Mouse (Mus musculus): ENCODE data around the gene Btd. TPM values are rescaled to one million over a fixed set of nuclear protein-coding genes. Genes with fewer than 3 reads are reported as not detected.
A peak's percentile ranks its signal among the peaks of the same experiment; 100 is the strongest.

Gene Btd
- polyA plus RNA-seq, 1 experiment from 2014 or later = 33.5 TPM

DNA sequence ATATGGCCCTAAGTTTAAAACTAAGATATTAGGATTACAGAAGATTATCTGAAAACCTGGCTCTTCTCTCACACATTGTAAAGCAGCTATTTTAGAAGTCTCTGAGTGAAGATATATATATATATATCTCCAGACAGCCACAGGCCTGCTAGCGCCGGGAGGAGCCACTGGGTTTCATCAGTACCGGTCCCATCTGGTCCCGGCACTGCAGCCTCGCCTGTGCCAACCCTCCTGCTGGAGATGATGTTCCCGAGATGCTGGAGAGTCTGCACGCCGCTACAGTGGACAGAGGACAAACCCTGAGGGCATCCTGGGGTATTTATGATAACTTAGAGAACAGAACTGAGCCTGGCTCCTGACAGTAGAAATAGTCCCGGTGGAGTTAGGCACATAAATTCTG, 23.6 kb upstream of the Btd start:
- no peak overlapping the region for H3K9ac ChIP-seq

DNA sequence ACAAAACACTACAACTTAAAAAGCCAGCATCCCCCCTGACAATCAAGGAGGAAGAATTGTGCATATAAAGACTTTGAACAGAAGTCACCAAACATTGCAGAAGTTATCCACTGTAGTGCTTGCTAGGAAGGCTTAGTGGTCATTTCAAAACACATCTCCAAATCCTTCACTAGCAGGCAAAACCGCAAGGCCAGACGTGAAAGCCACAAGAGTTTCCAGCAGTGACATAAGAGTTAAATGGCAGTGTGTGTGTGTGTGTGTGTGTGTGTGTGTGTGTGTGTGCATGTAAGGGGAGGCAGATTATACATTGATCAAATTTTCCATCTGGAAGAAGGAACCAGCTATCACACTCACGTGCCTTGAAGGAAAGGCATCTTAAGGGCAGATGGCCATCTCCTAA, 22.8 kb upstream of the Btd start:
- Histone ChIP-seq H3K4me2 (no peak overlapping the region), H3K36me3 (0 out of 2 replicates have a peak, but pooled peaks cover 5% of the 10 kb centered on the region), H3K9me3 (no peaks in the 10 kb centered on the region), H3K27ac (no peak overlapping the region), H3K27me3 (no peaks in the 10 kb centered on the region), H3K4me1 (no peaks in the 10 kb centered on the region), H3K9ac (no peak overlapping the region), H3K4me3 (no peak overlapping the region)
- 84% methylated on average over 3 of the region's 3 CpGs for WGBS
- ATAC-seq (ENCODE audit: insufficient number of reproducible peaks, insufficient read depth, low FRiP score, low TSS enrichment, low read depth) = no peak

More for the DNA sequence above, 23.6 kb upstream of the Btd start:
- Histone ChIP-seq H3K36me3 (peaks cover 10% of the 10 kb centered on the region; the same call in 1 of the 2 replicates), H3K9me3 (no peaks in the 10 kb centered on the region), H3K27ac (no peak overlapping the region), H3K27me3 (no peaks in the 10 kb centered on the region), H3K4me1 (no peaks in the 10 kb centered on the region), H3K4me3 (no peak overlapping the region), H3K4me2 (no peak overlapping the region)
- WGBS = 88% methylated on average over 9 of the region's 9 CpGs
- ATAC-seq (ENCODE audit: insufficient number of reproducible peaks, insufficient read depth, low FRiP score, low TSS enrichment, low read depth) = no peak

DNA sequence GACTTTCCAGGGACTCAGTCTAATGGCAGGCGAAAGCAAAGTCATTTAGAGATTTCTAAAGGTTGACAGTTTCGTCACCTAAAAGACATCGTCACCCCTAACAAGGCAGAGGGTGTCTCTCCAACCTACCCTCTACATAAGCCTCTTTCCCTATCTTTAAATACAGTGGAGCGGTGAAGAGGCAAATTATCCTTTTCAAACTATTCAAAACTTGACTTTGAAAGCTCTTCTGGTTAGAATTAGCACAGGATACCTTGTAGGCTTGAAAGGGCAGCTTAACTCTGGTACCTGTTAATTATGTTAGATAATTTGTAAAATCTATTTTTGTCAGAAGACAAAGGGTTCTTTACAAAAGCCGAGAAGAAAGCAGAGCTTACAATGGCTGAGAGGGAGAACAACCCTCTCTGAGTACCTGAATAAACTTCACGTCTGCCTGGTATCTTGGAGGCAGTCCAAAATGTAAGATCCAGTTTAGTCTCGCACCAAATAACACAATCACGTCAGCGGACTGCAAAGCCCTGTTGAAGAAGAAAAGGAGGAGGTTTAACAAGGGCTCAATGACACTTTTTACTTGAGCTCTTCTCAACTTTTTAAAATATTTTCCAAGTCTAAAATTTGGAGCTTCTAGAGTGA, 20.1 kb upstream of the Btd start:
- WGBS = 65% methylated on average over 9 of the region's 9 CpGs
- Histone ChIP-seq H3K4me2 (no peak overlapping the region), H3K9me3 (no peaks in the 10 kb centered on the region), H3K4me1 (no peaks in the 10 kb centered on the region), H3K36me3 (0 out of 2 replicates have a peak, but pooled peaks cover 5% of the 10 kb centered on the region), H3K27ac (no peak overlapping the region), H3K4me3 (no peak overlapping the region), H3K9ac (no peak overlapping the region), H3K27me3 (no peaks in the 10 kb centered on the region)
- ATAC-seq (ENCODE audit: insufficient number of reproducible peaks, insufficient read depth, low FRiP score, low TSS enrichment, low read depth) = no peak

DNA sequence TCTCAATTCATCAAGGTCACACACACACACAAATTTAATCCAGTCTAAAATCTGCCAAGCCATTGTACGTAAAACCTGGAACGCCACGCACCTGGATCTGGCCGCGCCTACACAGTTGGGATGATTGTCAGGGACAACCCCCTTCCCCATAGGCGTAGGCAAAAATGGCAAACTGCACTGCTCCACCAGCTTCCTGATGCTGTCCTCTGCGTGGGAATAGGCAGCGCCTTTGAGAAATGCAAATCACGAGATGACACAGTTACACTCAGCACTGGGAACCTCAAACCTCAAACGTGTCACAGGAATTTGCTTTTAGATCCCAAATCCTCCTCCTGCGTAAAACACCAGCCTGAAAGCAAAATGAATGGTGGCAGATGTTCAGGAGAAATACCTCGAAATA, 18.1 kb upstream of the Btd start:
- H3K27ac ChIP-seq = no peak overlapping the region
- 83% methylated on average over 12 of the region's 12 CpGs for WGBS
- no peaks in the 10 kb centered on the region for H3K9me3 ChIP-seq
- no peak overlapping the region for H3K4me2 ChIP-seq
- no peak overlapping the region for H3K4me3 ChIP-seq
- no peak for ATAC-seq (ENCODE audit: insufficient number of reproducible peaks, insufficient read depth, low FRiP score, low TSS enrichment, low read depth)
- 0 out of 2 replicates have a peak, but pooled peaks cover 5% of the 10 kb centered on the region for H3K36me3 ChIP-seq
- H3K4me1 ChIP-seq = no peaks in the 10 kb centered on the region
- H3K27me3 ChIP-seq = no peaks in the 10 kb centered on the region
- H3K9ac ChIP-seq = no peak overlapping the region

DNA sequence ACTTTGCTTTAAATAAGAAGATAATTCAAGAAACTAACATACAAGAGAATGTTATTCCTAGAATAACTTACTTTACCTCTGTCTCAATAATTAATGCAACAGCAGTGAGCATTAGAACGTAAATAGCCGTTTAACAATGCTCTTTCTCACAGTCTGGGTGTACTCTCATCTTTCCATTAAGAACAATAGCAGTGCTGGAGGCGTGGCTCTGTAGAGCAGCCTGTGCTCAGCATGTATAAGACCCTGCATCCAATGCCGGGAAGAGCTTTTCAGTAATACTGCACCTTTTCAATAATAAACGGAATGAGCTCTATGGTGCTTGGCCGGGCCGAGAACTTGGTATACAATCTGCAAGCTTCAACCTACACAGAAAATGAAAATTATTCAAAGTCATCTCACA, 10.2 kb upstream of the Btd start:
- Histone ChIP-seq H3K9me3 (no peaks in the 10 kb centered on the region), H3K27me3 (no peaks in the 10 kb centered on the region), H3K4me2 (no peak overlapping the region), H3K27ac (no peak overlapping the region), H3K4me1 (no peaks in the 10 kb centered on the region), H3K9ac (no peak overlapping the region), H3K4me3 (no peak overlapping the region), H3K36me3 (no peaks in the 10 kb centered on the region)
- ATAC-seq (ENCODE audit: insufficient number of reproducible peaks, insufficient read depth, low FRiP score, low TSS enrichment, low read depth) = no peak
- WGBS = 68% methylated on average over 7 of the region's 7 CpGs

DNA sequence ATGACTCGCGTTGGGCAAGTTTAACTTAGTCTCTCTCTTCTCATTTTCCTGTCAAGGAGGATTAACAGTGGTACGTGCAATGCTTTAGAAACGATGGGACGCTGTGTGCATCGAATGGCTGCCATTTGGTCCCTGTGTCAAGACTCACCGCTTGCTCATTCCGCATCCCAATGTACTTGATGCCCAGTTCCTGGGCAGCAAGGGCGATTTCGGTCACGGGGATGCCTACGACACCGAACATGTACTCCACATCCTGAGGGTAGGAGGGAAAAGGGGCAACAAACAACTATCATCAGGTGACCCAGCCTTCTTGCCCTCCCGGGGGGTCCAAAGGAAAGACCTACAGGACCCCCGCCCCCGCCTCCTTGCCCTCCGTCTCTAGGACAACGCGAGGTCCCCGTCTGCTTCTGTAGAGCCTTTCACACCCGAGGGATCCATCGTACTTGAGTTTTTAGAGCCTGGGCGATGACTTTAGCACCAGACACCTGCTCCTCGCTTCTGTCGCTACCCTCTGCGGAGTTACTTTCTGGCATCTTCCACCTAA, 410 bp upstream of the Btd start, which contains the start of gene Gm49387:
Gene Gm49387, minus strand, starts transcription at position 533 of the 544 bp plus-strand sequence.
- Histone ChIP-seq H3K27me3 (no peaks in the 10 kb centered on the region), H3K36me3 (no peaks in the 10 kb centered on the region), H3K9ac (peak within 1 kb of the TSS; percentile 79), H3K4me3 (peak within 1 kb of the TSS; percentile 66), H3K9me3 (no peaks in the 10 kb centered on the region), H3K4me1 (peaks cover 15% of the 10 kb centered on the region), H3K27ac (peak within 1 kb of the TSS; percentile 93), H3K4me2 (peak within 1 kb of the TSS; percentile 92)
- 4% methylated on average over 26 of the region's 26 CpGs for WGBS
- peak; percentile 15; the same call in 1 of the 2 replicates for ATAC-seq (ENCODE audit: insufficient number of reproducible peaks, insufficient read depth, low FRiP score, low TSS enrichment, low read depth)

DNA sequence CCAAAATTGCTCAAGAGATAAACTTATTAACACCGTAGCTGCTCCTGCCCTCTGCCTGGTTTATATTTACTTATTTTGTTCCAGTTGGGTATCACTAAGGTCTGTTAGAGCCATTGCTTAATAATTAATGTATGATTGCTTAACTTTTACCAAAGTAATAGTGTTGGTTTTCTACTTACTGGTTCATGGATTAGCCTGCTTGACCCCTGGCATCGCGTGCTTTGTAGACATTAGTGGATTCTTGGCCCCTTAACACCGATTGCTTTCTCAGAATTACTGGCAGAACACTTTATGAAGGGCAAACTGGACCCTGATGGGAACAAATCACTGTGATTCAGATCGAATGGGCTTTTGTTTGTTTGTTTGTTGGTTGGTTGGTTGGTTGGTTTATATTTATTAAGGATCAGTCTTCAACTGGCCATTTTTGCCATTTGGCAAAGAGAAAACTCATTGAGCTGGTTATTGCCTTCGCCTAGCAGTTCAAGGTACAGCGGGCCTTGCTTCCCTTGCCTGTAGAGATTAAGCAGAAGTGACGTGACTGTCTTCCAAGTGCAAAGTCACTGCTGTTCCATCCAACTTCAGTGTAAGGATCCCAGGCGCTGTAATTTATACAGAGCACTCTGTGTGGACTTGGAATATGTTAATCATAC, 803 bp downstream of the Btd start:
- 68% methylated on average over 9 of the region's 9 CpGs for whole genome bisulfite sequencing
- ATAC-seq (ENCODE audit: insufficient number of reproducible peaks, insufficient read depth, low FRiP score, low TSS enrichment, low read depth) = no peak
- peak overlapping the region; percentile 79 for H3K9ac ChIP-seq
- peak overlapping the region; percentile 66 for H3K4me3 ChIP-seq
- H3K27me3 ChIP-seq = no peaks in the 10 kb centered on the region
- H3K4me1 ChIP-seq = peaks cover 15% of the 10 kb centered on the region
- peak overlapping the region; percentile 92 for H3K4me2 ChIP-seq
- H3K9me3 ChIP-seq = no peaks in the 10 kb centered on the region
- peak overlapping the region; percentile 93 for H3K27ac ChIP-seq
- H3K36me3 ChIP-seq = peaks cover 3% of the 10 kb centered on the region

DNA sequence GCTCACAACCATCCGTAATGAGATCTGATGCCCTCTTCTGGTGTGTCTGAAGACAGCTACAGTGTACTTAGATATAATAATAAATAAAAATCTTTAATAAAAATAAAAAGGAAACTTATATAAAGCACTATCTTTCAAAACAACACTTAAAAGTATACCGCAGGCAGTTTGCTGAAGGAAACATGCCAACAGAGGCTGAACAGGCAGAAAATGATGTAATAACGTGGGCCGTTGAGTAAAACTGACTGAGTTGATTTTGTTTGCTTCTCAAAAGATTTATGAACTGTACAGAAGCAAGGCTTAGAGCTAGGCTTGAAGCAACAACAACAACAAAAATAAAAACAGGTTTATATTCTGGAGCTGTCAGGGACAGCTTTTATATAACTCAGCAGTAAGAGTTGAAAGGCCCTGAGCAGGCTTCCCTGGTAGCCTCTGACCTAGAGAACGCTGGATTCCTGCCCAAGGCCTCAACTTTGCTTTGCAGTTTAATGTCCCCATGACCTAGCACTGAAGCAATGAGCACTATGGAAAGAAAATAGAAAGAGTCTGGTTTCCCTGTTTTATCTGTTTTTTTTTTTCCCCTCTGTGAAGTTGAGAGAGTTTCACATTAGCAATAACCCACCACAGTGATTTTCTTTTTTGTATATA, 3.5 kb downstream of the Btd start:
- no peaks in the 10 kb centered on the region for H3K9me3 ChIP-seq
- no peak overlapping the region for H3K9ac ChIP-seq
- peaks cover 15% of the 10 kb centered on the region for H3K4me1 ChIP-seq
- no peaks in the 10 kb centered on the region for H3K27me3 ChIP-seq
- WGBS = 89% methylated on average over 5 of the region's 5 CpGs
- no peak overlapping the region for H3K4me3 ChIP-seq
- no peak for ATAC-seq (ENCODE audit: insufficient number of reproducible peaks, insufficient read depth, low FRiP score, low TSS enrichment, low read depth)
- H3K27ac ChIP-seq = no peak overlapping the region
- H3K4me2 ChIP-seq = no peak overlapping the region
- H3K36me3 ChIP-seq = peaks cover 3% of the 10 kb centered on the region

DNA sequence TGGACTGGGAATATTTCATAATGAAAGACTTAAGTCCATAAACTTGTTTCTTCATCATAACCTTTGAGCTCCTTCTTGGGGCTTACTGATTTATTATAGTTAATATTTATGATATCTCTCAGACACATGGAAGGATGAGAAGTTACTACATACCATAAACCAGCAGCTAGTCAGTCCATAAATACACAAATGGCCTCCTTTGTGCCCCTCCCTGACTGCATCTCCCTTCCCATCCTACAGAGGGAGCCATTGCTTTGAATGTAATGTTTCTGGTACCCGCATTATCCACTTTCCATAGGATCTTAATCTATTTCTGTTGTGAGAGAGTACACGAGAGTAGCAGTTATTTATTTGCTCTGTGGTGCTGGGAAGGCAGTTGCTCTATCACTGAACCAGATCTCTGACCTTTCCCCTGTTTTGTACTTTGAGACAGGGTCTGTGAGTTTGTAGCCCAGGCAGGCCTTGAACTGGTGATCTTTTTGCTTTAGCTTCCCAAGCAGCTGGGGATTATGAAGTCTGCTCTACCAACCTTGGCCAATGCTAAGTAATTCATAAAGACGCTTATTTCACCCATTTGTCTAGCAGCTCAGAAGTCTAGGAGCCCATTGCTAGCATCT, 4.2 kb downstream of the Btd start:
- WGBS = 53% methylated on average over 3 of the region's 3 CpGs
- H3K4me1 ChIP-seq = peaks cover 11% of the 10 kb centered on the region

DNA sequence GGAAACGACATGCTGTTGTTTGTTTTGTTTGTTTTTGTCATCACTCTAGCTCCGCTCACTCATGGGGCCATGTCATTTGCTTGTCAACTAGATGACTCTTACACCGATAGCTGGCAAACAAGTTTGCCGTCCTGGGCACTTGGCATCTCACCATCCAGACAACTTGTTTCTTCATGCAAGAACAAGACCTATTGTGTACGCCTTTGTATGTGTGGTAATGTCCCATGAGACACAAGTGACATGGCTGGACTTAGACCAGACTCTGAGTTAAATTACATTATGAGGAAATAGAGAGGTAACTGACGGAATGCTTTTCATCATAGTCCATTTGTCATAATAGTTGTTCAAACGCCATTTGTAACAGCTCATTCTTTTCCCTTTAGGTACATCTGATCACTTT, 5.1 kb downstream of the Btd start:
- Histone ChIP-seq H3K36me3 (peaks cover 3% of the 10 kb centered on the region), H3K4me2 (no peak overlapping the region), H3K9me3 (no peaks in the 10 kb centered on the region), H3K27ac (no peak overlapping the region), H3K4me3 (no peak overlapping the region), H3K4me1 (peaks cover 7% of the 10 kb centered on the region), H3K9ac (no peak overlapping the region), H3K27me3 (no peaks in the 10 kb centered on the region)
- no peak for ATAC-seq (ENCODE audit: insufficient number of reproducible peaks, insufficient read depth, low FRiP score, low TSS enrichment, low read depth)
- WGBS = 88% methylated on average over 7 of the region's 7 CpGs

More for the DNA sequence above, 4.2 kb downstream of the Btd start:
- Histone ChIP-seq H3K27ac (no peak overlapping the region), H3K36me3 (peaks cover 3% of the 10 kb centered on the region), H3K4me3 (no peak overlapping the region), H3K9ac (no peak overlapping the region), H3K9me3 (no peaks in the 10 kb centered on the region), H3K27me3 (no peaks in the 10 kb centered on the region), H3K4me2 (no peak overlapping the region)
- no peak for ATAC-seq (ENCODE audit: insufficient number of reproducible peaks, insufficient read depth, low FRiP score, low TSS enrichment, low read depth)

DNA sequence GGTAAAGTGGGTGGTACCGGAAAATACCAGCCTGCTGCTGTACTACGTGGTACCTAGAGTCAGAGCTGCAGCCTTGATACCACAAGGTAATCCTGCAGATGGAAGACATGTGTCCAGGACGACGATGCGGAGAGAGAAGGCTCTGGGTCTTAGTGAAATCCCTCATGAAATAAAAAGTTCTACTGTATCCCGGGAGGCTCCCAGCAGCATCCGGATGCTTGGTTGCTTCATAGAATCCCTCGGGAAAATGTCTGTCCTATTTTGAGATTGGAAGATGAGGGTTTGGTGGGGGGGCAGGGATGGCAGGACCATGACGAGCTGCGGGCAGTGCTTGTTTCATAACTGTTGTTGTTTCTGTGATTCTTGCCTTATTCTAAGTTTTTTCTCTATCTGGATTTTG, 7.2 kb downstream of the Btd start:
- Histone ChIP-seq H3K4me1 (no peaks in the 10 kb centered on the region), H3K27me3 (no peaks in the 10 kb centered on the region), H3K27ac (no peak overlapping the region), H3K9me3 (no peaks in the 10 kb centered on the region), H3K4me2 (no peak overlapping the region), H3K4me3 (no peak overlapping the region), H3K9ac (no peak overlapping the region), H3K36me3 (peaks cover 3% of the 10 kb centered on the region)
- no peak for ATAC-seq (ENCODE audit: insufficient number of reproducible peaks, insufficient read depth, low FRiP score, low TSS enrichment, low read depth)
- WGBS = 83% methylated on average over 10 of the region's 10 CpGs

Data from embryonic facial prominence, embryonic 13.5 days (tissue).